Mouse (Mus musculus) MEL (cell line): ENCODE data around the gene Rpp21. TPM values are rescaled to one million over a fixed set of nuclear protein-coding genes. Genes with fewer than 3 reads are reported as not detected.

Experiments used
- DNase-seq: peaks from one replicate; pipeline ENCODE4 v3.0.0; 2011; ENCODE audit warnings: low read depth, low spot score
- H3K27ac ChIP-seq: 2 replicates; pipeline ENCODE4 v1.5.1; 2012; ENCODE audit warnings: low read depth, mild to moderate bottlenecking, control low read depth, low read length, moderate library complexity; ENCODE audit not compliant: control insufficient read depth
- H3K27me3 ChIP-seq, 2 experiments: fragments of 150-350 bp in 1 of 2; sonication (generic) in 1 of 2; 2 replicates each; pipeline ENCODE4 v1.6.1; 2012; ENCODE audit warnings: low read length in 2 of 2, mild to moderate bottlenecking in 2 of 2, improper control_type of control experiment in 1 of 2, moderate library complexity in 1 of 2; ENCODE audit not compliant: insufficient read depth in 2 of 2, control insufficient read depth in 1 of 2
- H3K36me3 ChIP-seq, 2 experiments: 2 replicates each; pipeline ENCODE4 v1.6.1; 2012 to 2014; ENCODE audit warnings: low read length in 2 of 2, improper control_type of control experiment in 1 of 2, inconsistent platforms in 1 of 2, mild to moderate bottlenecking in 1 of 2; ENCODE audit not compliant: insufficient read depth in 2 of 2, control insufficient read depth in 1 of 2
- H3K4me1 ChIP-seq, 2 experiments: fragments of 150-350 bp in 1 of 2; sonication (generic) in 1 of 2; 2 replicates each; pipeline ENCODE4 v1.6.1; 2012; ENCODE audit warnings: low read length in 2 of 2, improper control_type of control experiment in 1 of 2, mild to moderate bottlenecking in 1 of 2; ENCODE audit not compliant: insufficient read depth in 2 of 2, control insufficient read depth in 1 of 2
- H3K4me3 ChIP-seq, 2 experiments: fragments of 150-350 bp in 1 of 2; sonication (generic) in 1 of 2; 2 replicates each; pipeline ENCODE4 v1.5.1; 2012; ENCODE audit warnings: low read depth in 2 of 2, low read length in 2 of 2, mild to moderate bottlenecking in 2 of 2, moderate library complexity in 2 of 2, control low read depth in 1 of 2, improper control_type of control experiment in 1 of 2; ENCODE audit not compliant: control insufficient read depth in 1 of 2, insufficient read depth in 1 of 2
- H3K79me2 ChIP-seq: 2 replicates; pipeline ENCODE4 v1.6.1; 2012; ENCODE audit warnings: mild to moderate bottlenecking, low read length, moderate library complexity; ENCODE audit not compliant: control insufficient read depth, poor library complexity, insufficient read depth
- H3K9ac ChIP-seq: 2 replicates; pipeline ENCODE4 v1.6.1; 2012; ENCODE audit warnings: low read depth, mild to moderate bottlenecking, control low read depth, low read length, moderate library complexity; ENCODE audit not compliant: control insufficient read depth, poor library complexity, severe bottlenecking
- H3K9me3 ChIP-seq: fragments of 150-350 bp; sonication (generic); replicated peaks from 2 replicates; pipeline ENCODE4 v1.6.1; 2012; ENCODE audit warnings: mild to moderate bottlenecking, low read length, improper control_type of control experiment, moderate library complexity; ENCODE audit not compliant: insufficient read depth
- CHD2 ChIP-seq: IDR thresholded peaks from 2 replicates; pipeline ENCODE4 v1.6.1; 2011; ENCODE audit warnings: low read length, improper control_type of control experiment
- CTCF ChIP-seq, 3 experiments: IDR thresholded peaks in 2 of 3; conservative IDR thresholded peaks in 1 of 3; 2 replicates each; pipeline ENCODE4 v1.5.1; 2011 to 2012; ENCODE audit warnings: low read length in 3 of 3, low read depth in 2 of 3, mild to moderate bottlenecking in 2 of 3, improper control_type of control experiment in 1 of 3, inconsistent platforms in 1 of 3, mixed read lengths in 1 of 3, moderate library complexity in 1 of 3; ENCODE audit not compliant: control insufficient read depth in 1 of 3, insufficient read depth in 1 of 3, poor library complexity in 1 of 3, severe bottlenecking in 1 of 3
- ELF1 ChIP-seq: IDR thresholded peaks from 2 replicates; pipeline ENCODE4 v1.6.1; 2014; ENCODE audit warnings: low read depth, mild to moderate bottlenecking, inconsistent platforms, low read length, improper control_type of control experiment, moderate library complexity
- GABPA ChIP-seq: IDR thresholded peaks from 2 replicates; pipeline ENCODE4 v1.6.1; 2012; ENCODE audit warnings: low read depth, mild to moderate bottlenecking, inconsistent platforms, low read length, improper control_type of control experiment, moderate library complexity
- GATA1 ChIP-seq: IDR thresholded peaks from 2 replicates; pipeline ENCODE4 v1.6.1; 2011; ENCODE audit warnings: low read depth, low read length, improper control_type of control experiment
- HCFC1 ChIP-seq: IDR thresholded peaks from 2 replicates; pipeline ENCODE4 v1.6.1; 2012; ENCODE audit warnings: low read depth, mild to moderate bottlenecking, inconsistent platforms, low read length, improper control_type of control experiment, moderate library complexity
- KAT2A ChIP-seq: conservative IDR thresholded peaks from 2 replicates; pipeline ENCODE4 v1.6.1; 2012; ENCODE audit warnings: low read depth, low read length, improper control_type of control experiment, inconsistent platforms
- MAX ChIP-seq: IDR thresholded peaks from 2 replicates; pipeline ENCODE4 v1.6.1; 2011; ENCODE audit warnings: low read length, improper control_type of control experiment
- NELFE ChIP-seq: IDR thresholded peaks from 2 replicates; pipeline ENCODE4 v1.6.1; 2011; ENCODE audit warnings: low read depth, low read length, improper control_type of control experiment
- POLR2AphosphoS5 ChIP-seq: IDR thresholded peaks from 2 replicates; pipeline ENCODE4 v1.6.1; 2012; ENCODE audit warnings: low read depth, borderline replicate concordance, mild to moderate bottlenecking, inconsistent platforms, low read length, moderate library complexity, mixed read lengths
- RCOR1 ChIP-seq: IDR thresholded peaks from 2 replicates; pipeline ENCODE4 v1.6.1; 2012; ENCODE audit warnings: low read depth, mild to moderate bottlenecking, inconsistent platforms, low read length, improper control_type of control experiment
- SIN3A ChIP-seq: IDR thresholded peaks from 2 replicates; pipeline ENCODE4 v1.6.1; 2012; ENCODE audit warnings: low read length, improper control_type of control experiment, inconsistent platforms
- USF1 ChIP-seq: IDR thresholded peaks from 2 replicates; pipeline ENCODE4 v1.6.1; 2014; ENCODE audit warnings: low read depth, mild to moderate bottlenecking, inconsistent platforms, low read length, improper control_type of control experiment, moderate library complexity
- ZC3H11A ChIP-seq: IDR thresholded peaks from 2 replicates; pipeline ENCODE4 v1.6.1; 2012; ENCODE audit warnings: low read depth, mild to moderate bottlenecking, inconsistent platforms, low read length, improper control_type of control experiment
- ZKSCAN1 ChIP-seq: IDR thresholded peaks from 2 replicates; pipeline ENCODE4 v1.6.1; 2012; ENCODE audit warnings: low read depth, mild to moderate bottlenecking, inconsistent platforms, low read length, improper control_type of control experiment, moderate library complexity
- ZMIZ1 ChIP-seq: IDR thresholded peaks from 2 replicates; pipeline ENCODE4 v1.6.1; 2012; ENCODE audit warnings: low read depth, mild to moderate bottlenecking, inconsistent platforms, low read length, improper control_type of control experiment, moderate library complexity
- ZNF384 ChIP-seq: IDR thresholded peaks from 2 replicates; pipeline ENCODE4 v1.6.1; 2012; ENCODE audit warnings: low read depth, mild to moderate bottlenecking, inconsistent platforms, low read length, improper control_type of control experiment
- polyA plus RNA-seq, 2 experiments: library from polyadenylated mRNA; stranded (reverse) in 1 of 2; unstranded in 1 of 2; fragments of >175 nt in 1 of 2; fragments of >200 nt in 1 of 2; gene quantifications; 2 replicates each; pipeline versions ENCODE4 v1.2.1 to v1.2.4; 2012; ENCODE audit warnings: low replicate concordance in 2 of 2, low read depth in 1 of 2; ENCODE audit not compliant: insufficient read length in 2 of 2, insufficient read depth in 1 of 2, missing spikeins in 1 of 2
- total RNA-seq: library from RNA; depleted of rRNA; stranded (reverse); fragments of 300-350 nt; gene quantifications from 2 replicates; pipeline ENCODE4 v1.2.3, GENCODE M21; 2012; rRNA removed

Gene Rpp21
- total RNA-seq (57.8 and 63.8 TPM in 2 replicates), polyA plus RNA-seq (100 to 1,000 TPM in 1 of 2 experiments, not detected in 1; 116 TPM)

- Histone ChIP-seq H3K4me1 (peaks cover 14 to 24% of the 10 kb centered on the region in 2 experiments), H3K27ac (peak within 1 kb of the TSS; percentile 51), H3K27me3 (no peaks in the 10 kb centered on the region), H3K9ac (peak within 1 kb of the TSS; percentile 95), H3K9me3 (no peaks in the 10 kb centered on the region), H3K36me3 (peaks cover 2 to 28% of the 10 kb centered on the region in 2 experiments; a peak in 3 of 4 replicates), H3K79me2 (peaks cover 5% of the 10 kb centered on the region), H3K4me3 (peak within 1 kb of the TSS; percentile 85 to 88)
- TF ChIP-seq CHD2 (no peak), ZNF384 (no peak), GABPA (no peak), SIN3A (no peak), RCOR1 (no peak)
- no peak for DNase-seq
Observed at GRCm38 (mm10) chr17:36257969-36258368, at the start of gene Rpp21. Gene Rpp21 (minus strand): TSS chr17:36258069.

- no peaks in the 10 kb centered on the region for H3K79me2 ChIP-seq
- TF ChIP-seq CTCF (IDR thresholded peaks at IDR 0.05 in 2 of 3, conservative IDR thresholded peaks at IDR 0.05 in 1 of 3; ENCODE audit: control insufficient read depth in 1 of 3, insufficient read depth in 1 of 3, low read depth in 2 of 3, low read length in 3 of 3, poor library complexity in 1 of 3, severe bottlenecking in 1 of 3), result no peak
- TF ChIP-seq USF1, result no peak
- no peak for TF ChIP-seq MAX
- TF ChIP-seq ZMIZ1, result no peak
- TF ChIP-seq POLR2AphosphoS5, result no peak
- no peak for TF ChIP-seq ZKSCAN1
- TF ChIP-seq NELFE, result no peak
- TF ChIP-seq ZC3H11A, result no peak
- no peak for TF ChIP-seq HCFC1
- TF ChIP-seq GATA1, result no peak
- TF ChIP-seq ELF1, result no peak
- no peak for TF ChIP-seq KAT2A
- TF ChIP-seq, all 39 proteins: peak for 0
- Histone ChIP-seq H3K9me3 (no peaks in the 10 kb centered on the region), H3K36me3 (no peaks in the 10 kb centered on the region), H3K4me1 (no peaks in the 10 kb centered on the region), H3K27me3 (no peaks in the 10 kb centered on the region), H3K4me3 (no peak within 1 kb of the TSS), H3K9ac (no peak within 1 kb of the TSS), H3K27ac (no peak within 1 kb of the TSS)
- no peak for DNase-seq
Observed at GRCm38 (mm10) chr17:36286390-36286789, 28.5 kb upstream of the Rpp21 start, which contains the start of gene H2-M10.2. Gene H2-M10.2 (minus strand): TSS chr17:36286490.
